Mouse (Mus musculus): ENCODE data around the gene Ndufs8. TPM values are rescaled to one million over a fixed set of nuclear protein-coding genes. Genes with fewer than 3 reads are reported as not detected.

Ndufs8 gene
- total and polyA plus RNA-seq, 3 experiments = 195 to 248 (median 216) TPM

- DNase-seq (ENCODE audit: extremely low read depth) = no peak
- no peaks in the 10 kb centered on the region; the same call in 1 of the 2 replicates for H3K79me2 ChIP-seq (replicated peaks; ENCODE audit: control insufficient read depth, extremely low read depth, insufficient read depth, poor library complexity, severe bottlenecking)
- peaks cover 5% of the 10 kb centered on the region for H3K9me3 ChIP-seq (replicated peaks; ENCODE audit: low read length)
- dilution Hi-C loops (cut with MboI; ENCODE audit: extremely low pct_ligation_motif_present, extremely low pct_unique_long_range_greater_than_20kb, low sequenced_read_pairs) = no loop called here
- no peak overlapping the region for H3K27ac ChIP-seq (ENCODE audit: insufficient read depth, low read depth)
- no peak overlapping the region for H3K4me2 ChIP-seq (ENCODE audit: insufficient read depth, low read depth, poor library complexity, severe bottlenecking)
- TF ChIP-seq MAFK (IDR thresholded peaks at IDR 0.05; ENCODE audit: insufficient replicate concordance, low read length) = no peak
- peak; percentile 26; the same call in 1 of the 2 replicates for TF ChIP-seq SMC3 (IDR thresholded peaks at IDR 0.05; ENCODE audit: low read depth, low read length)
- TF ChIP-seq CTCF (conservative IDR thresholded peaks at IDR 0.05 in 1 of 2, IDR thresholded peaks at IDR 0.05 in 1 of 2; ENCODE audit: low read depth in 2 of 2, low read length in 2 of 2) = peak in 1 of 2 experiments; percentile 44; a peak in 2 of 4 replicates
- in situ Hi-C loops (cut with MboI; ENCODE audit: low pct_ligation_motif_present, low pct_unique_long_range_greater_than_20kb, low sequenced_read_pairs) = no loop called here
- no peak overlapping the region for H3K9ac ChIP-seq (ENCODE audit: insufficient read depth, low read depth)
- H3K4me3 ChIP-seq (replicated peaks in 1 of 3; ENCODE audit: low read depth in 2 of 3, low read length in 2 of 3, poor library complexity in 1 of 3) = no peak overlapping the region
- no peaks in the 10 kb centered on the region for H3K27me3 ChIP-seq (replicated peaks)
- H3K36me3 ChIP-seq (replicated peaks in 1 of 2; ENCODE audit: control insufficient read depth in 1 of 2, insufficient read depth in 1 of 2, low read length in 1 of 2) = peaks cover 4 to 18% of the 10 kb centered on the region in 2 experiments
- H3K4me1 ChIP-seq (ENCODE audit: control insufficient read depth in 1 of 2, insufficient read depth in 2 of 2) = no peaks in the 10 kb centered on the region
Observed at GRCm38 (mm10) chr19:3864960-3865359, 47.6 kb downstream of the Ndufs8 start.

- peaks cover 4 to 18% of the 10 kb centered on the region in 2 experiments for H3K36me3 ChIP-seq (replicated peaks in 1 of 2; ENCODE audit: control insufficient read depth in 1 of 2, insufficient read depth in 1 of 2, low read length in 1 of 2)
- in situ Hi-C loops (cut with MboI; ENCODE audit: low pct_ligation_motif_present, low pct_unique_long_range_greater_than_20kb, low sequenced_read_pairs) (no loop called here), dilution Hi-C loops (cut with MboI; ENCODE audit: extremely low pct_ligation_motif_present, extremely low pct_unique_long_range_greater_than_20kb, low sequenced_read_pairs) (no loop called here)
- no peak overlapping the region for H3K27ac ChIP-seq (ENCODE audit: insufficient read depth, low read depth)
- H3K9ac ChIP-seq (ENCODE audit: insufficient read depth, low read depth) = no peak overlapping the region
- DNase-seq (ENCODE audit: extremely low read depth) = no peak
- H3K4me1 ChIP-seq (ENCODE audit: control insufficient read depth in 1 of 2, insufficient read depth in 2 of 2) = no peaks in the 10 kb centered on the region
- TF ChIP-seq JUN (IDR thresholded peaks at IDR 0.05; ENCODE audit: insufficient read depth, low read depth, low read length) (no peak), EP300 (IDR thresholded peaks at IDR 0.05; ENCODE audit: low read length) (no peak), POLR2AphosphoS2 (IDR thresholded peaks at IDR 0.05; ENCODE audit: low read depth, low read length) (no peak), MXI1 (IDR thresholded peaks at IDR 0.05; ENCODE audit: low read depth, low read length) (no peak), RAD21 (IDR thresholded peaks at IDR 0.05; ENCODE audit: low read depth, low read length) (no peak), IRF4 (IDR thresholded peaks at IDR 0.05; ENCODE audit: low read depth, low read length) (no peak), NRF1 (IDR thresholded peaks at IDR 0.05; ENCODE audit: low read depth, low read length) (no peak), MAFK (IDR thresholded peaks at IDR 0.05; ENCODE audit: insufficient replicate concordance, low read length) (no peak), ZMIZ1 (IDR thresholded peaks at IDR 0.05; ENCODE audit: low read depth, low read length) (no peak), ELF1 (IDR thresholded peaks at IDR 0.05; ENCODE audit: low read depth, low read length) (no peak), ETS1 (conservative IDR thresholded peaks at IDR 0.05; ENCODE audit: low read depth, low read length) (no peak), KAT2A (IDR thresholded peaks at IDR 0.05; ENCODE audit: insufficient replicate concordance, low read length) (no peak), USF2 (conservative IDR thresholded peaks at IDR 0.05; ENCODE audit: low read depth, low read length) (no peak), CTCF (conservative IDR thresholded peaks at IDR 0.05 in 1 of 2, IDR thresholded peaks at IDR 0.05 in 1 of 2; ENCODE audit: low read depth in 2 of 2, low read length in 2 of 2) (no peak), JUND (conservative IDR thresholded peaks at IDR 0.05; ENCODE audit: low read depth, low read length) (no peak), RCOR1 (conservative IDR thresholded peaks at IDR 0.05; ENCODE audit: low read depth, low read length) (no peak), MAZ (IDR thresholded peaks at IDR 0.05; ENCODE audit: low read depth, low read length) (no peak)
- peaks cover 3% of the 10 kb centered on the region for H3K79me2 ChIP-seq (replicated peaks; ENCODE audit: control insufficient read depth, extremely low read depth, insufficient read depth, poor library complexity, severe bottlenecking)
- H3K27me3 ChIP-seq (replicated peaks) = no peaks in the 10 kb centered on the region
- H3K4me2 ChIP-seq (ENCODE audit: insufficient read depth, low read depth, poor library complexity, severe bottlenecking) = no peak overlapping the region
- H3K9me3 ChIP-seq (replicated peaks; ENCODE audit: low read length) = peaks cover 5% of the 10 kb centered on the region
- H3K4me3 ChIP-seq (replicated peaks in 1 of 3; ENCODE audit: low read depth in 2 of 3, low read length in 2 of 3, poor library complexity in 1 of 3) = no peak overlapping the region
Observed at GRCm38 (mm10) chr19:3862713-3863112, 49.9 kb downstream of the Ndufs8 start.

Other genes with a start within 250 kb of the Ndufs8 start
Only the 20 nearest of the 26 such genes appear.
- gene 1810055G02Rik, start 204.5 kb downstream of the Ndufs8 start, total RNA-seq (2012; rRNA removed) = 7.9 and 8.0 TPM in 2 replicates
- 4.9 and 5.6 TPM in 2 replicates for gene 1810055G02Rik, start 204.5 kb downstream of the Ndufs8 start, total RNA-seq (2014; rRNA removed)
- 9.5 and 10.8 TPM in 2 replicates for gene 1810055G02Rik, start 204.5 kb downstream of the Ndufs8 start, polyA plus RNA-seq (2012; ENCODE audit: insufficient read length, low read depth)
- gene Kmt5b, start 145.4 kb downstream of the Ndufs8 start, total RNA-seq (2012; rRNA removed) = 10.9 and 11.0 TPM in 2 replicates
- 13.9 and 15.1 TPM in 2 replicates for gene Kmt5b, start 145.4 kb downstream of the Ndufs8 start, total RNA-seq (2014; rRNA removed)
- 16.6 and 24.2 TPM in 2 replicates for gene Kmt5b, start 145.4 kb downstream of the Ndufs8 start, polyA plus RNA-seq (2012; ENCODE audit: insufficient read length, low read depth)
- 10.1 and 10.3 TPM in 2 replicates for gene Chka, start 61.0 kb downstream of the Ndufs8 start, total RNA-seq (2012; rRNA removed)
- gene Chka, start 61.0 kb downstream of the Ndufs8 start, total RNA-seq (2014; rRNA removed) = 7.6 and 8.0 TPM in 2 replicates
- gene Chka, start 61.0 kb downstream of the Ndufs8 start, polyA plus RNA-seq (2012; ENCODE audit: insufficient read length, low read depth) = 11.6 and 13.0 TPM in 2 replicates
- gene Tcirg1, start 5.6 kb downstream of the Ndufs8 start, total RNA-seq (2012; rRNA removed) = 46.6 and 53.2 TPM in 2 replicates
- 48.5 and 51.6 TPM in 2 replicates for gene Tcirg1, start 5.6 kb downstream of the Ndufs8 start, total RNA-seq (2014; rRNA removed)
- gene Tcirg1, start 5.6 kb downstream of the Ndufs8 start, polyA plus RNA-seq (2012; ENCODE audit: insufficient read length, low read depth) = 62.8 and 67.2 TPM in 2 replicates
- gene Aldh3b1, start 17.0 kb upstream of the Ndufs8 start, total RNA-seq (2012; rRNA removed) = 5.7 and 8.1 TPM in 2 replicates
- gene Aldh3b1, start 17.0 kb upstream of the Ndufs8 start, total RNA-seq (2014; rRNA removed) = 3.7 and 5.9 TPM in 2 replicates
- 7.4 and 8.1 TPM in 2 replicates for gene Aldh3b1, start 17.0 kb upstream of the Ndufs8 start, polyA plus RNA-seq (2012; ENCODE audit: insufficient read length, low read depth)
- gene Unc93b1, start 22.4 kb upstream of the Ndufs8 start, total RNA-seq (2012; rRNA removed) = 77.9 and 84.7 TPM in 2 replicates
- gene Unc93b1, start 22.4 kb upstream of the Ndufs8 start, total RNA-seq (2014; rRNA removed) = 72.7 and 82.3 TPM in 2 replicates
- gene Unc93b1, start 22.4 kb upstream of the Ndufs8 start, polyA plus RNA-seq (2012; ENCODE audit: insufficient read length, low read depth) = 105 and 117 TPM in 2 replicates
- gene Aldh3b3, start 45.9 kb upstream of the Ndufs8 start, total RNA-seq (2012; rRNA removed) = not detected in 2 replicates
- gene Aldh3b3, start 45.9 kb upstream of the Ndufs8 start, total RNA-seq (2014; rRNA removed) = not detected in 2 replicates
- gene Aldh3b3, start 45.9 kb upstream of the Ndufs8 start, polyA plus RNA-seq (2012; ENCODE audit: insufficient read length, low read depth) = not detected in 2 replicates
- not detected in 2 replicates for gene Aldh3b2, start 59.6 kb upstream of the Ndufs8 start, total RNA-seq (2012; rRNA removed)
- gene Aldh3b2, start 59.6 kb upstream of the Ndufs8 start, total RNA-seq (2014; rRNA removed) = not detected in 2 replicates
- not detected in 2 replicates for gene Aldh3b2, start 59.6 kb upstream of the Ndufs8 start, polyA plus RNA-seq (2012; ENCODE audit: insufficient read length, low read depth)
- 0.25 TPM in 1 of 2 replicates, not detected in the other for gene Acy3, start 73.8 kb upstream of the Ndufs8 start, total RNA-seq (2012; rRNA removed)
- not detected in 2 replicates for gene Acy3, start 73.8 kb upstream of the Ndufs8 start, total RNA-seq (2014; rRNA removed)
- gene Acy3, start 73.8 kb upstream of the Ndufs8 start, polyA plus RNA-seq (2012; ENCODE audit: insufficient read length, low read depth) = 0.29 and 0.83 TPM in 2 replicates
- not detected in 2 replicates for gene Tbx10, start 80.0 kb upstream of the Ndufs8 start, total RNA-seq (2012; rRNA removed)
- not detected in 2 replicates for gene Tbx10, start 80.0 kb upstream of the Ndufs8 start, total RNA-seq (2014; rRNA removed)
- not detected in 2 replicates for gene Tbx10, start 80.0 kb upstream of the Ndufs8 start, polyA plus RNA-seq (2012; ENCODE audit: insufficient read length, low read depth)
- gene Nudt8, start 87.8 kb upstream of the Ndufs8 start, total RNA-seq (2012; rRNA removed) = 31.4 and 36.3 TPM in 2 replicates
- gene Nudt8, start 87.8 kb upstream of the Ndufs8 start, total RNA-seq (2014; rRNA removed) = 31.7 and 40.2 TPM in 2 replicates
- 24.7 and 28.2 TPM in 2 replicates for gene Nudt8, start 87.8 kb upstream of the Ndufs8 start, polyA plus RNA-seq (2012; ENCODE audit: insufficient read length, low read depth)
- 2.0 and 2.1 TPM in 2 replicates for gene Gm49405, start 87.9 kb upstream of the Ndufs8 start, total RNA-seq (2012; rRNA removed)
- gene Gm49405, start 87.9 kb upstream of the Ndufs8 start, total RNA-seq (2014; rRNA removed) = 0.99 and 1.1 TPM in 2 replicates
- gene Gm49405, start 87.9 kb upstream of the Ndufs8 start, polyA plus RNA-seq (2012; ENCODE audit: insufficient read length, low read depth) = 2.7 and 3.3 TPM in 2 replicates
- 4.4 and 5.2 TPM in 2 replicates for gene Doc2g, start 90.5 kb upstream of the Ndufs8 start, total RNA-seq (2012; rRNA removed)
- 2.1 and 2.7 TPM in 2 replicates for gene Doc2g, start 90.5 kb upstream of the Ndufs8 start, total RNA-seq (2014; rRNA removed)
- 5.7 and 6.4 TPM in 2 replicates for gene Doc2g, start 90.5 kb upstream of the Ndufs8 start, polyA plus RNA-seq (2012; ENCODE audit: insufficient read length, low read depth)
- gene Ndufv1, start 100.0 kb upstream of the Ndufs8 start, total RNA-seq (2012; rRNA removed) = 183 TPM in 2 replicates
- gene Ndufv1, start 100.0 kb upstream of the Ndufs8 start, total RNA-seq (2014; rRNA removed) = 119 TPM in 2 replicates
- 133 and 136 TPM in 2 replicates for gene Ndufv1, start 100.0 kb upstream of the Ndufs8 start, polyA plus RNA-seq (2012; ENCODE audit: insufficient read length, low read depth)
- 529 and 544 TPM in 2 replicates for gene Gstp1, start 125.2 kb upstream of the Ndufs8 start, total RNA-seq (2012; rRNA removed)
- 333 and 343 TPM in 2 replicates for gene Gstp1, start 125.2 kb upstream of the Ndufs8 start, total RNA-seq (2014; rRNA removed)
- gene Gstp1, start 125.2 kb upstream of the Ndufs8 start, polyA plus RNA-seq (2012; ENCODE audit: insufficient read length, low read depth) = 468 and 696 TPM in 2 replicates
- gene Gstp2, start 133.2 kb upstream of the Ndufs8 start, total RNA-seq (2012; rRNA removed) = 6.0 and 21.1 TPM in 2 replicates
- not detected in 2 replicates for gene Gstp2, start 133.2 kb upstream of the Ndufs8 start, total RNA-seq (2014; rRNA removed)
- 1.4 and 2.4 TPM in 2 replicates for gene Gstp2, start 133.2 kb upstream of the Ndufs8 start, polyA plus RNA-seq (2012; ENCODE audit: insufficient read length, low read depth)
- gene Gstp3, start 146.8 kb upstream of the Ndufs8 start, total RNA-seq (2012; rRNA removed) = 0.46 and 1.4 TPM in 2 replicates
- gene Gstp3, start 146.8 kb upstream of the Ndufs8 start, total RNA-seq (2014; rRNA removed) = not detected in 2 replicates
- gene Gstp3, start 146.8 kb upstream of the Ndufs8 start, polyA plus RNA-seq (2012; ENCODE audit: insufficient read length, low read depth) = not detected in 2 replicates
- not detected in 2 replicates for gene Cabp2, start 168.8 kb upstream of the Ndufs8 start, total RNA-seq (2012; rRNA removed)
- gene Cabp2, start 168.8 kb upstream of the Ndufs8 start, total RNA-seq (2014; rRNA removed) = not detected in 2 replicates
- not detected in 2 replicates for gene Cabp2, start 168.8 kb upstream of the Ndufs8 start, polyA plus RNA-seq (2012; ENCODE audit: insufficient read length, low read depth)
- gene Cdk2ap2, start 184.4 kb upstream of the Ndufs8 start, total RNA-seq (2012; rRNA removed) = 69.5 and 90.3 TPM in 2 replicates
- gene Cdk2ap2, start 184.4 kb upstream of the Ndufs8 start, total RNA-seq (2014; rRNA removed) = 57.0 and 63.4 TPM in 2 replicates
- gene Cdk2ap2, start 184.4 kb upstream of the Ndufs8 start, polyA plus RNA-seq (2012; ENCODE audit: insufficient read length, low read depth) = 55.6 and 67.1 TPM in 2 replicates
- 43.8 and 46.1 TPM in 2 replicates for gene Pitpnm1, start 187.2 kb upstream of the Ndufs8 start, total RNA-seq (2012; rRNA removed)
- 14.8 and 15.9 TPM in 2 replicates for gene Pitpnm1, start 187.2 kb upstream of the Ndufs8 start, total RNA-seq (2014; rRNA removed)
- 33.3 and 34.7 TPM in 2 replicates for gene Pitpnm1, start 187.2 kb upstream of the Ndufs8 start, polyA plus RNA-seq (2012; ENCODE audit: insufficient read length, low read depth)

All from CH12.LX (cell line).